Mouse (Mus musculus): ENCODE results near the gene Gm36210.

DNA sequence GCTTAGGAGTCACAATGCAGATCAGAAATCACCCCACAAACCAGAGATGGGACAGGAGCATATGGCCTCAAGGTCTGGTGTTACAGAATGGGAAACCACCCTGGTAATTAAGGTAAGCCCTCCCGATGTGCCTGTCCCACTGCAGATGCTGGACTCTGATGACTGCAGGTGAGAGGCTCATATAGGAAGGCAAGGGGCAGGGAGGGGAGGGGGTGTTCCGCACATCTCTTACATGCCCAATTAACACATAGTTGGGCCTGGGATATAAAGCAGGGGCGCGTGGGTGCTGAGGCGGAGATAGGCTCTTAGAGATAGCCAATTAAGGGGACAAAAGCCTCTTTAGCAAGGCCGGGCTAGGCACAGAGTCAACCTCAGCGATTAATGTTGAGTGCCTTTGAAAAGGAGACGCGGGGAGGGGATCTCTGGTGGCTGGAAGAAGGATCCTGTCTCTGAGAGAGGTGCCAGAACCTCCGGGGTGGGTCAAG lies at the start of gene Gm36210:
- no peak for TF ChIP-seq CHD1 (IDR thresholded peaks at IDR 0.05; ENCODE audit: low read depth, low read length)
- no peak for TF ChIP-seq POLR2A (IDR thresholded peaks at IDR 0.05; ENCODE audit: low read depth, low read length)
- no peak for TF ChIP-seq MYC (IDR thresholded peaks at IDR 0.05; ENCODE audit: low read depth, low read length)
- no peak for TF ChIP-seq CTCF (conservative IDR thresholded peaks at IDR 0.05 in 1 of 2, IDR thresholded peaks at IDR 0.05 in 1 of 2; ENCODE audit: low read depth in 2 of 2, low read length in 2 of 2)
- no peak for TF ChIP-seq ZC3H11A (IDR thresholded peaks at IDR 0.05; ENCODE audit: low read depth, low read length)
- TF ChIP-seq RAD21 (IDR thresholded peaks at IDR 0.05; ENCODE audit: low read depth, low read length): no peak
- TF ChIP-seq TCF12 (IDR thresholded peaks at IDR 0.05; ENCODE audit: low read depth, low read length): no peak
- TF ChIP-seq SIN3A (IDR thresholded peaks at IDR 0.05; ENCODE audit: low read length): no peak
- no peak for TF ChIP-seq USF1 (IDR thresholded peaks at IDR 0.05; ENCODE audit: low read depth, low read length)
- TF ChIP-seq KAT2A (IDR thresholded peaks at IDR 0.05; ENCODE audit: insufficient replicate concordance, low read length): no peak

All from CH12.LX (cell line).